Mouse (Mus musculus) ES-Bruce4 (cell line): Measurements from ENCODE around the gene Smc1b.

ENCODE experiments used
- CTCF ChIP-seq: IDR thresholded peaks from one replicate; pipeline ENCODE4 v1.8.1; 2011; ENCODE audit warnings: low read depth, low read length
- EP300 ChIP-seq: IDR thresholded peaks from 2 replicates; pipeline ENCODE4 v1.6.1; 2011; ENCODE audit warnings: low read depth, low read length; ENCODE audit not compliant: insufficient read depth
- POLR2A ChIP-seq: IDR thresholded peaks from one replicate; pipeline ENCODE4 v1.8.1; 2011; ENCODE audit warnings: low read length; ENCODE audit not compliant: insufficient read depth

DNA sequence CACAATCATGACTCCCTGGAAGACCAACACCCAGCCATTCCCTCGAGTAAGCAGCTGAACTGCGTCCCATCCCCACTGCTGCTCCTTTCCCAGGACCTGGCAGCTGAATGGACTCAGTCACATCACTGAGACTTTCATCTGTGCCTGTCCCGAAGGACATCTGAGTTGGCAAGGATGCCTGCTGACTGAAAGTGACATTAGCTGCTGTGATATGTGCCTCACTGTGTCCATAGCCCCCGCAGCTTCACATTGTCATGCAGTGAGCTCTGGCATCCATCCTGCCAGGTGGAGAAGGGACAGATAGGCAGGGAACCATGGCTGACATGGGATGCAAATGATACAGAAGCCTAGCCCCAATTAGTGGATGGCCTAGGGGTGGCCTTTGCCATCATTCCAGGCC lies 76.6 kb downstream of the Smc1b start:
- TF ChIP-seq POLR2A = no peak
- TF ChIP-seq CTCF = no peak
- no peak for TF ChIP-seq EP300
